Mouse (Mus musculus) embryonic fibroblast, embryonic 13.5 days (primary cell): ENCODE results near the gene Gabrp.

ENCODE experiments used
- CTCF ChIP-seq: IDR thresholded peaks from 2 replicates; pipeline ENCODE4 v1.5.1; 2011; ENCODE audit warnings: mild to moderate bottlenecking, control low read depth, low read length, moderate library complexity, borderline replicate concordance; ENCODE audit not compliant: insufficient read depth
- POLR2A ChIP-seq: IDR thresholded peaks from 2 replicates; pipeline ENCODE4 v1.6.1; 2011; ENCODE audit warnings: low read depth, mild to moderate bottlenecking, control low read depth, low read length, moderate library complexity

- TF ChIP-seq POLR2A (no peak), CTCF (no peak)
Measured at GRCm38 (mm10) chr11:33534541-33534940, 44.2 kb downstream of the Gabrp start.
